23 mouse cellular contexts compared by ENCODE assay signal in the genomic region with DNA sequence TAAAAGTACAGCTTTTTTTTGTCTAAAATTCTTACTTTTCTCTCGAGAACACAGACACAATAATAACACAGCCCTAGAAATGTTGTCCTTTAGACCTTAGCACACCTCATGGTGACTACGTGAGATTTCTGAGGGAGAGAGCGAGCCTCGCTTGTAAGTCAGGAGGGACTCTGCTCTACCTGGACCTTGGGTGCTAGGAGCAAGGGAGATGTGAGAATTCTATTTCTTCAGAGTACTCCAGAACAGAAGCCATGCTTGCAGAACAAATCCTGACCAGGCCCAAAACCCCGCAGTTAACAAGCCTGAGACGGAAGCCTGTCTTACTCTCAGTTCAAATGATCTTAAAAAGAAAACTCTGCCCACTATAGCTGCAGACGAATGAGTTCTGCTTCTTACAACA. TPM values are rescaled to one million over a fixed set of nuclear protein-coding genes. Genes with fewer than 3 reads are reported as not detected.
"Had no signal": no experiment of that assay in that cellular context is flagged by ENCODE, and none has a peak within 500 bp of the region (broad histone marks: within the 10 kb centered on the region; RNA-seq: fewer than 3 reads in every experiment).

No protein-coding gene starts in this region.

- H3K4me1 ChIP-seq: neural tube, embryonic 15.5 days; stomach, embryonic 15.5 days had no signal

- H3K9ac ChIP-seq: neural tube, embryonic 15.5 days; stomach, embryonic 15.5 days had no signal

- H3K36me3 ChIP-seq: neural tube, embryonic 15.5 days had no signal

- H3K27me3 ChIP-seq: neural tube, embryonic 15.5 days; stomach, embryonic 15.5 days had no signal

- H3K4me3 ChIP-seq: neural tube, embryonic 15.5 days; stomach, embryonic 15.5 days had no signal

- H3K27ac ChIP-seq: neural tube, embryonic 15.5 days; stomach, embryonic 15.5 days; stomach, postnatal 0 days had no signal

- H3K4me2 ChIP-seq: neural tube, embryonic 15.5 days; stomach, embryonic 15.5 days had no signal

- DNase-seq: retina, postnatal 1 day; right cerebral cortex, adult 18-20 months; right cerebral cortex, postnatal 14 days; right cerebral cortex, postnatal 25 days; right cerebral cortex, postnatal 4 days; spleen, adult 18-20 months; thymus, adult 18-20 months; thymus, adult 2 months; thymus, postnatal 14 days; thymus, postnatal 25 days; thymus, postnatal 36 days; thymus, postnatal 4 days had no signal

- H3K9me3 ChIP-seq: neural tube, embryonic 15.5 days; stomach, embryonic 15.5 days had no signal

RNA-seq across cellular contexts. Expression of a gene that starts 52.9 kb away (rescaled TPM):
- total RNA-seq: neutrophil, adult 5-6 weeks had no signal
- polyA plus RNA-seq: neural tube, embryonic 14.5 days; neural tube, embryonic 15.5 days; small intestine, adult 2 months; spleen, adult 2 months; stomach, embryonic 14.5 days; stomach, embryonic 15.5 days; stomach, embryonic 16.5 days; stomach, postnatal 0 days; thymus, adult 2 months; thymus, postnatal 0 days; urinary bladder, adult 2 months had no signal
